Mouse (Mus musculus) kidney, embryonic 14.5 days (tissue): Measurements from ENCODE around the gene Actl6b. TPM values are rescaled to one million over a fixed set of nuclear protein-coding genes. Genes with fewer than 3 reads are reported as not detected.

ENCODE experiments used
- ATAC-seq: fragments of 200-750 bp; cut with Nextera tagmentation; 2 replicates; pipeline ENCODE4 v1.8.0; 2017; ENCODE audit warnings: moderate number of reproducible peaks, mild to moderate bottlenecking, moderate TSS enrichment, moderate library complexity; ENCODE audit not compliant: low FRiP score, low TSS enrichment
- H3K27ac ChIP-seq: fragments of 300-500 bp; sonication (generic); 2 replicates; pipeline ENCODE4 v1.5.1; 2014; ENCODE audit warnings: low read depth, mild to moderate bottlenecking, low read length, moderate library complexity, mixed read lengths
- H3K27me3 ChIP-seq: fragments of 300-500 bp; sonication (generic); 2 replicates; pipeline ENCODE4 v1.6.1; 2014; ENCODE audit warnings: mild to moderate bottlenecking, low read length; ENCODE audit not compliant: control insufficient read depth, insufficient read depth
- H3K36me3 ChIP-seq: fragments of 300-500 bp; sonication (generic); 2 replicates; pipeline ENCODE4 v1.6.1; 2014; ENCODE audit warnings: low read length, mixed read lengths; ENCODE audit not compliant: control insufficient read depth, insufficient read depth
- H3K4me1 ChIP-seq: fragments of 300-500 bp; sonication (generic); 2 replicates; pipeline ENCODE4 v1.6.1; 2014; ENCODE audit warnings: low read length, mixed read lengths; ENCODE audit not compliant: control insufficient read depth, insufficient read depth
- H3K4me2 ChIP-seq: fragments of 300-500 bp; sonication (generic); replicated peaks from 2 replicates; pipeline ENCODE4 v1.6.1; 2014; ENCODE audit warnings: low read depth, mild to moderate bottlenecking, low read length
- H3K4me3 ChIP-seq: fragments of 300-500 bp; sonication (generic); 2 replicates; pipeline ENCODE4 v1.5.1; 2014; ENCODE audit warnings: mild to moderate bottlenecking, low read length
- H3K9ac ChIP-seq: fragments of 300-500 bp; sonication (generic); 2 replicates; pipeline ENCODE4 v1.6.1; 2014; ENCODE audit warnings: low read depth, mild to moderate bottlenecking, low read length, moderate library complexity
- H3K9me3 ChIP-seq: fragments of 300-500 bp; sonication (generic); 2 replicates; pipeline ENCODE4 v1.6.1; 2016; ENCODE audit warnings: low read length; ENCODE audit not compliant: control insufficient read depth
- WGBS: fragments of 180-500 bp; shearing (Covaris S2); extraction: QIAGEN DNeasy Blood & Tissue Kit; methylation state at CpG from one replicate; pipeline ENCODE4 v1.1.7; 2014; 5-methylcytosine and 5-hydroxymethylcytosine counted together
- polyA plus RNA-seq: library from polyadenylated mRNA; unstranded; fragments of >200 nt; fragmentation: Nextera tagmentation; extraction: Ambion mirVana; gene quantifications from 2 replicates; pipeline ENCODE4 v1.2.1, GENCODE M21; 2014

Gene Actl6b
- not detected in 2 replicates for polyA plus RNA-seq

GRCm38 (mm10) chr5:137553411-137553837 is at the start of gene Actl6b:
Gene Actl6b, plus strand, starts transcription at chr5:137553517.
- peak; percentile 83 for ATAC-seq

GRCm38 (mm10) chr5:137504041-137504440 is 49.3 kb upstream of the Actl6b start:
- Histone ChIP-seq H3K36me3 (peaks cover 6% of the 10 kb centered on the region; the same call in 1 of the 2 replicates), H3K9ac (no peak overlapping the region), H3K4me3 (no peak overlapping the region), H3K4me2 (no peak overlapping the region), H3K27ac (no peak overlapping the region), H3K4me1 (peaks cover 10% of the 10 kb centered on the region), H3K9me3 (no peaks in the 10 kb centered on the region), H3K27me3 (no peaks in the 10 kb centered on the region)
- ATAC-seq = no peak
- WGBS = 83% methylated on average over 6 of the region's 6 CpGs

More at GRCm38 (mm10) chr5:137553411-137553837, at the start of gene Actl6b:
- no peaks in the 10 kb centered on the region for H3K4me1 ChIP-seq
- no peaks in the 10 kb centered on the region for H3K9me3 ChIP-seq
- peak within 1 kb of the TSS; percentile 17; the same call in 1 of the 2 replicates for H3K4me3 ChIP-seq
- no peaks in the 10 kb centered on the region for H3K36me3 ChIP-seq
- peak within 1 kb of the TSS; percentile 37 for H3K4me2 ChIP-seq
- peaks cover 10% of the 10 kb centered on the region; the same call in 1 of the 2 replicates for H3K27me3 ChIP-seq
- H3K9ac ChIP-seq = no peak within 1 kb of the TSS
- no peak within 1 kb of the TSS for H3K27ac ChIP-seq
- 1% methylated on average over 35 of the region's 37 CpGs for WGBS

GRCm38 (mm10) chr5:137510014-137510501 is 43.3 kb upstream of the Actl6b start:
- H3K4me2 ChIP-seq = peak overlapping the region; percentile 84
- 2% methylated on average over 30 of the region's 52 CpGs for WGBS
- H3K4me1 ChIP-seq = peaks cover 18% of the 10 kb centered on the region
- H3K36me3 ChIP-seq = peaks cover 8% of the 10 kb centered on the region; the same call in 1 of the 2 replicates
- H3K27me3 ChIP-seq = no peaks in the 10 kb centered on the region
- peak overlapping the region; percentile 84 for H3K4me3 ChIP-seq
- H3K9ac ChIP-seq = peak overlapping the region; percentile 99
- H3K9me3 ChIP-seq = no peaks in the 10 kb centered on the region
- peak overlapping the region; percentile 74; the same call in 1 of the 2 replicates for H3K27ac ChIP-seq
- ATAC-seq = peak; percentile 84

GRCm38 (mm10) chr5:137510573-137511390 is 42.5 kb upstream of the Actl6b start:
- WGBS = under 1% methylated on average over 45 of the region's 83 CpGs
- peak overlapping the region; percentile 99 for H3K9ac ChIP-seq
- H3K4me1 ChIP-seq = peaks cover 18% of the 10 kb centered on the region
- H3K4me3 ChIP-seq = peak overlapping the region; percentile 84
- no peaks in the 10 kb centered on the region for H3K27me3 ChIP-seq
- H3K27ac ChIP-seq = peak overlapping the region; percentile 74; the same call in 1 of the 2 replicates
- H3K36me3 ChIP-seq = peaks cover 8% of the 10 kb centered on the region; the same call in 1 of the 2 replicates
- peak; percentile 46 for ATAC-seq
- H3K4me2 ChIP-seq = peak overlapping the region; percentile 84
- no peaks in the 10 kb centered on the region for H3K9me3 ChIP-seq

- H3K4me2 ChIP-seq = peak overlapping the region; percentile 84
- no peaks in the 10 kb centered on the region for H3K9me3 ChIP-seq
- peaks cover 18% of the 10 kb centered on the region for H3K4me1 ChIP-seq
- no peak for ATAC-seq
- H3K36me3 ChIP-seq = peaks cover 8% of the 10 kb centered on the region; the same call in 1 of the 2 replicates
- H3K4me3 ChIP-seq = peak overlapping the region; percentile 84
- no peaks in the 10 kb centered on the region for H3K27me3 ChIP-seq
- no peak overlapping the region for H3K27ac ChIP-seq
- peak overlapping the region; percentile 99; the same call in 1 of the 2 replicates for H3K9ac ChIP-seq
- WGBS = 51% methylated on average over 3 of the region's 3 CpGs
These were observed 41.6 kb upstream of the Actl6b start for GRCm38 (mm10) chr5:137511706-137512105.

GRCm38 (mm10) chr5:137512847-137513794 is 40.2 kb upstream of the Actl6b start:
- peaks cover 18% of the 10 kb centered on the region for H3K4me1 ChIP-seq
- no peak overlapping the region for H3K4me3 ChIP-seq
- no peaks in the 10 kb centered on the region for H3K27me3 ChIP-seq
- no peak overlapping the region for H3K4me2 ChIP-seq
- H3K9me3 ChIP-seq = no peaks in the 10 kb centered on the region
- peaks cover 10% of the 10 kb centered on the region for H3K36me3 ChIP-seq
- H3K27ac ChIP-seq = no peak overlapping the region
- ATAC-seq = no peak
- no peak overlapping the region for H3K9ac ChIP-seq
- 79% methylated on average over 11 of the region's 11 CpGs for WGBS

- Histone ChIP-seq H3K4me3 (no peak overlapping the region), H3K9ac (no peak overlapping the region), H3K9me3 (no peaks in the 10 kb centered on the region), H3K27ac (no peak overlapping the region), H3K4me1 (peaks cover 18% of the 10 kb centered on the region), H3K4me2 (no peak overlapping the region), H3K36me3 (peaks cover 20% of the 10 kb centered on the region), H3K27me3 (no peaks in the 10 kb centered on the region)
- ATAC-seq = no peak
- 87% methylated on average over 12 of the region's 12 CpGs for WGBS
These were observed 39.2 kb upstream of the Actl6b start for GRCm38 (mm10) chr5:137513951-137514721.

GRCm38 (mm10) chr5:137514811-137515210 is 38.5 kb upstream of the Actl6b start:
- H3K9ac ChIP-seq = no peak overlapping the region
- 93% methylated on average over 3 of the region's 3 CpGs for WGBS
- H3K4me1 ChIP-seq = peaks cover 18% of the 10 kb centered on the region
- no peaks in the 10 kb centered on the region for H3K27me3 ChIP-seq
- H3K27ac ChIP-seq = no peak overlapping the region
- H3K9me3 ChIP-seq = no peaks in the 10 kb centered on the region
- no peak for ATAC-seq
- no peak overlapping the region for H3K4me3 ChIP-seq
- H3K36me3 ChIP-seq = peaks cover 26% of the 10 kb centered on the region
- H3K4me2 ChIP-seq = no peak overlapping the region
